Mouse (Mus musculus): ENCODE data around the gene Fbxw17. TPM values are rescaled to one million over a fixed set of nuclear protein-coding genes. Genes with fewer than 3 reads are reported as not detected.
A peak's percentile ranks its signal among the peaks of the same experiment; 100 is the strongest.
"Not testable (repeated sequence)": the region's sequence is repeated elsewhere in the genome, so short reads cannot be mapped to it uniquely, and the experiment has no call there.

Fbxw17 gene
- 10 to 100 TPM in 1 of 2 experiments, 1 to 10 TPM in 1; 9.9 to 13.7 TPM for total RNA-seq (2021)

GRCm38 (mm10) chr13:50417389-50418183, at the start of gene Fbxw17:
Gene Fbxw17 (plus strand): TSS chr13:50417864.
- intact Hi-C loops (cut with DNase I): no loop called here
- DNase-seq (ENCODE audit: low spot score in 2 of 2): peak; percentile 84 to 88

- intact Hi-C loops (cut with DNase I); DNase-seq (ENCODE audit: low spot score in 2 of 2): not testable (repeated sequence)
Measured at GRCm38 (mm10) chr13:50372934-50373705, 44.5 kb upstream of the Fbxw17 start.

- intact Hi-C loops (cut with DNase I); DNase-seq (ENCODE audit: low spot score in 2 of 2): not testable (repeated sequence)
Measured at GRCm38 (mm10) chr13:50389146-50389545, 28.5 kb upstream of the Fbxw17 start.

GRCm38 (mm10) chr13:50418421-50418820, 757 bp downstream of the Fbxw17 start:
- DNase-seq (ENCODE audit: low spot score in 2 of 2): no peak
- intact Hi-C loops (cut with DNase I): no loop called here

GRCm38 (mm10) chr13:50423625-50424209, 6.1 kb downstream of the Fbxw17 start:
- no peak for DNase-seq (ENCODE audit: low spot score in 2 of 2)
- intact Hi-C loops (cut with DNase I): no loop called here

- intact Hi-C loops (cut with DNase I): no loop called here
- DNase-seq (ENCODE audit: low spot score in 2 of 2): no peak
Measured at GRCm38 (mm10) chr13:50424517-50424916, 6.9 kb downstream of the Fbxw17 start.

GRCm38 (mm10) chr13:50426686-50427085, 9.0 kb downstream of the Fbxw17 start:
- intact Hi-C loops (cut with DNase I): no loop called here
- no peak for DNase-seq (ENCODE audit: low spot score in 2 of 2)

GRCm38 (mm10) chr13:50443812-50444211, 26.1 kb downstream of the Fbxw17 start, which contains the start of gene Gm47429:
Gene Gm47429 (minus strand): TSS chr13:50443912.
- intact Hi-C loops (cut with DNase I): no loop called here
- DNase-seq (ENCODE audit: low spot score in 2 of 2): no peak

GRCm38 (mm10) chr13:50445261-50445660, 27.6 kb downstream of the Fbxw17 start:
- intact Hi-C loops (cut with DNase I): no loop called here
- DNase-seq (ENCODE audit: low spot score in 2 of 2): no peak

- intact Hi-C loops (cut with DNase I); DNase-seq (ENCODE audit: low spot score in 2 of 2): not testable (repeated sequence)
Measured at GRCm38 (mm10) chr13:50452266-50452665, 34.6 kb downstream of the Fbxw17 start.

GRCm38 (mm10) chr13:50453426-50453825, 35.8 kb downstream of the Fbxw17 start:
- intact Hi-C loops (cut with DNase I): no loop called here
- no peak for DNase-seq (ENCODE audit: low spot score in 2 of 2)

GRCm38 (mm10) chr13:50460433-50460832, 42.8 kb downstream of the Fbxw17 start:
- DNase-seq (ENCODE audit: low spot score in 2 of 2); intact Hi-C loops (cut with DNase I): not testable (repeated sequence)

- intact Hi-C loops (cut with DNase I): no loop called here
- DNase-seq (ENCODE audit: low spot score in 2 of 2): no peak
Measured at GRCm38 (mm10) chr13:50464621-50465562, 47.2 kb downstream of the Fbxw17 start.

- intact Hi-C loops (cut with DNase I): no loop called here
- DNase-seq (ENCODE audit: low spot score in 2 of 2): no peak
Measured at GRCm38 (mm10) chr13:50467007-50467406, 49.3 kb downstream of the Fbxw17 start, which contains the start of gene Nutm2. Gene Nutm2 (plus strand): TSS chr13:50467307.

Other genes with a start within 250 kb of the Fbxw17 start
- not detected for gene Gm906, start 167.6 kb upstream of the Fbxw17 start, total RNA-seq (2021)
- not detected for gene Gm47429, start 26.0 kb downstream of the Fbxw17 start, total RNA-seq (2021)
- not detected for gene Nutm2, start 49.4 kb downstream of the Fbxw17 start, total RNA-seq (2021)
- gene Gm904, start 225.4 kb downstream of the Fbxw17 start, total RNA-seq (2021): not detected